Mouse (Mus musculus) left cerebral cortex, adult 8-10 months (tissue): ENCODE results near the gene Cxcl9. TPM values are rescaled to one million over a fixed set of nuclear protein-coding genes. Genes with fewer than 3 reads are reported as not detected.

Source experiments
- DNase-seq, 2 experiments: peaks; one replicate each; pipeline ENCODE4 v3.0.0; 2022; ENCODE audit warnings: low spot score in 2 of 2
- total RNA-seq, 4 experiments: library from RNA; stranded (reverse); gene quantifications; 2 replicates each; pipeline ENCODE4 v1.2.4; 2022

Gene Cxcl9
- total RNA-seq, 4 experiments from 2014 or later = 0.26 TPM; not detected in 3

- no peak for DNase-seq
Measured at GRCm38 (mm10) chr5:92282571-92282970, 45.3 kb downstream of the Cxcl9 start.

- no peak for DNase-seq
Measured at GRCm38 (mm10) chr5:92278942-92279537, 48.8 kb downstream of the Cxcl9 start.

- peak; percentile 75 for DNase-seq
Measured at GRCm38 (mm10) chr5:92277437-92278394, 50.2 kb downstream of the Cxcl9 start, which contains the start of gene Naaa. TSS of gene Naaa (minus strand) at chr5:92278170.

Other genes with a start within 250 kb of the Cxcl9 start
- 100 to 1,000 TPM; 204 to 226 (median 221) TPM for gene G3bp2, start 244.4 kb downstream of the Cxcl9 start, total RNA-seq
- gene Uso1, start 190.1 kb downstream of the Cxcl9 start, total RNA-seq = 10 to 100 TPM; 76.4 to 82.2 (median 79.0) TPM
- gene U90926, start 112.7 kb downstream of the Cxcl9 start, total RNA-seq = not detected
- 1 to 10 TPM in 1 of 4 experiments, under 1 TPM in 3; 0.53 to 1.1 (median 0.83) TPM for gene Ppef2, start 71.8 kb downstream of the Cxcl9 start, total RNA-seq
- gene Naaa, start 49.9 kb downstream of the Cxcl9 start, total RNA-seq = 10 to 100 TPM; 38.8 to 42.6 (median 42.1) TPM
- 10 to 100 TPM; 17.4 to 23.6 (median 21.1) TPM for gene Sdad1, start 17.6 kb downstream of the Cxcl9 start, total RNA-seq
- gene Art3, start 3.7 kb upstream of the Cxcl9 start, total RNA-seq = 1 to 10 TPM; 5.0 to 8.0 (median 6.7) TPM
- 1 to 10 TPM in 2 of 4 experiments, not detected in 2; 1.8 to 2.7 TPM for gene Cxcl10, start 20.8 kb upstream of the Cxcl9 start, total RNA-seq
- 10 to 100 TPM; 26.6 to 32.0 (median 28.6) TPM for gene Nup54, start 107.1 kb upstream of the Cxcl9 start, total RNA-seq
- gene Scarb2, start 178.8 kb upstream of the Cxcl9 start, total RNA-seq = 100 to 1,000 TPM in 3 of 4 experiments, 10 to 100 TPM in 1; 97.5 to 104 (median 102) TPM
- gene Fam47e, start 227.0 kb upstream of the Cxcl9 start, total RNA-seq = 1 to 10 TPM in 1 of 4 experiments, under 1 TPM in 2, not detected in 1; 0.63 to 1.0 (median 0.68) TPM